Mouse (Mus musculus): Measurements from ENCODE around the gene Myh9. TPM values are rescaled to one million over a fixed set of nuclear protein-coding genes. Genes with fewer than 3 reads are reported as not detected.

The Myh9 gene
- polyA plus RNA-seq (2012; ENCODE audit: insufficient read depth, insufficient read length, low replicate concordance, missing spikeins): 307 and 350 TPM in 2 replicates

- peak; percentile 79 for TF ChIP-seq POLR2A (IDR thresholded peaks at IDR 0.05; ENCODE audit: insufficient read depth, low read depth, low read length)
- no peak for TF ChIP-seq CTCF (IDR thresholded peaks at IDR 0.05; ENCODE audit: insufficient read depth, low read depth, low read length)
- WGBS: under 1% methylated on average over 46 of the region's 46 CpGs
- Histone ChIP-seq H3K4me1 (ENCODE audit: control insufficient read depth, insufficient read depth, low read length) (peaks cover 28% of the 10 kb centered on the region), H3K27ac (ENCODE audit: insufficient read depth, low read depth, low read length) (peak within 1 kb of the TSS; percentile 72), H3K4me3 (ENCODE audit: insufficient read depth, low read depth, low read length) (peak within 1 kb of the TSS; percentile 73)
Observed at GRCm38 (mm10) chr15:77842047-77842843, at the start of gene Myh9. Myh9 (minus strand) TSS chr15:77842175.

GRCm38 (mm10) chr15:77891766-77892165 is 49.8 kb upstream of the Myh9 start:
- whole genome bisulfite sequencing: 93% methylated on average over 8 of the region's 8 CpGs
- TF ChIP-seq POLR2A (IDR thresholded peaks at IDR 0.05; ENCODE audit: insufficient read depth, low read depth, low read length) (no peak), CTCF (IDR thresholded peaks at IDR 0.05; ENCODE audit: insufficient read depth, low read depth, low read length) (no peak)
- H3K4me1 ChIP-seq (ENCODE audit: control insufficient read depth, insufficient read depth, low read length): peaks cover 21% of the 10 kb centered on the region
- H3K4me3 ChIP-seq (ENCODE audit: insufficient read depth, low read depth, low read length): no peak overlapping the region
- H3K27ac ChIP-seq (ENCODE audit: insufficient read depth, low read depth, low read length): no peak overlapping the region

- H3K4me1 ChIP-seq (ENCODE audit: control insufficient read depth, insufficient read depth, low read length): peaks cover 26% of the 10 kb centered on the region
- TF ChIP-seq POLR2A (IDR thresholded peaks at IDR 0.05; ENCODE audit: insufficient read depth, low read depth, low read length) (no peak), CTCF (IDR thresholded peaks at IDR 0.05; ENCODE audit: insufficient read depth, low read depth, low read length) (no peak)
- H3K27ac ChIP-seq (ENCODE audit: insufficient read depth, low read depth, low read length): no peak overlapping the region
- no peak overlapping the region for H3K4me3 ChIP-seq (ENCODE audit: insufficient read depth, low read depth, low read length)
- WGBS: 75% methylated on average over 4 of the region's 4 CpGs
Observed at GRCm38 (mm10) chr15:77889761-77890422, 47.9 kb upstream of the Myh9 start.

- TF ChIP-seq CTCF (IDR thresholded peaks at IDR 0.05; ENCODE audit: insufficient read depth, low read depth, low read length): no peak
- 40% methylated on average over 7 of the region's 7 CpGs for WGBS
- no peak overlapping the region; the same call in 1 of the 2 replicates for H3K27ac ChIP-seq (ENCODE audit: insufficient read depth, low read depth, low read length)
- peaks cover 25% of the 10 kb centered on the region for H3K4me1 ChIP-seq (ENCODE audit: control insufficient read depth, insufficient read depth, low read length)
- no peak overlapping the region for H3K4me3 ChIP-seq (ENCODE audit: insufficient read depth, low read depth, low read length)
Observed at GRCm38 (mm10) chr15:77888286-77888685, 46.3 kb upstream of the Myh9 start.

GRCm38 (mm10) chr15:77887093-77887488 is 45.1 kb upstream of the Myh9 start:
- TF ChIP-seq CTCF (IDR thresholded peaks at IDR 0.05; ENCODE audit: insufficient read depth, low read depth, low read length): no peak
- TF ChIP-seq POLR2A (IDR thresholded peaks at IDR 0.05; ENCODE audit: insufficient read depth, low read depth, low read length): no peak
- Histone ChIP-seq H3K4me3 (ENCODE audit: insufficient read depth, low read depth, low read length) (no peak overlapping the region), H3K4me1 (ENCODE audit: control insufficient read depth, insufficient read depth, low read length) (peaks cover 31% of the 10 kb centered on the region), H3K27ac (ENCODE audit: insufficient read depth, low read depth, low read length) (peak overlapping the region; percentile 59; the same call in 1 of the 2 replicates)
- WGBS: 69% methylated on average over 1 of the region's 1 CpGs

GRCm38 (mm10) chr15:77886369-77887092 is 44.6 kb upstream of the Myh9 start:
- WGBS: 81% methylated on average over 5 of the region's 5 CpGs
- no peak overlapping the region for H3K27ac ChIP-seq (ENCODE audit: insufficient read depth, low read depth, low read length)
- no peak for TF ChIP-seq POLR2A (IDR thresholded peaks at IDR 0.05; ENCODE audit: insufficient read depth, low read depth, low read length)
- no peak for TF ChIP-seq CTCF (IDR thresholded peaks at IDR 0.05; ENCODE audit: insufficient read depth, low read depth, low read length)
- peaks cover 31% of the 10 kb centered on the region for H3K4me1 ChIP-seq (ENCODE audit: control insufficient read depth, insufficient read depth, low read length)
- no peak overlapping the region for H3K4me3 ChIP-seq (ENCODE audit: insufficient read depth, low read depth, low read length)

- no peak for TF ChIP-seq CTCF (IDR thresholded peaks at IDR 0.05; ENCODE audit: insufficient read depth, low read depth, low read length)
- TF ChIP-seq POLR2A (IDR thresholded peaks at IDR 0.05; ENCODE audit: insufficient read depth, low read depth, low read length): no peak
- Histone ChIP-seq H3K27ac (ENCODE audit: insufficient read depth, low read depth, low read length) (no peak overlapping the region), H3K4me3 (ENCODE audit: insufficient read depth, low read depth, low read length) (no peak overlapping the region), H3K4me1 (ENCODE audit: control insufficient read depth, insufficient read depth, low read length) (peaks cover 31% of the 10 kb centered on the region)
- 85% methylated on average over 4 of the region's 4 CpGs for WGBS
Observed at GRCm38 (mm10) chr15:77885945-77886344, 44.0 kb upstream of the Myh9 start.

GRCm38 (mm10) chr15:77885159-77885558 is 43.2 kb upstream of the Myh9 start:
- WGBS: 85% methylated on average over 6 of the region's 6 CpGs
- no peak for TF ChIP-seq POLR2A (IDR thresholded peaks at IDR 0.05; ENCODE audit: insufficient read depth, low read depth, low read length)
- TF ChIP-seq CTCF (IDR thresholded peaks at IDR 0.05; ENCODE audit: insufficient read depth, low read depth, low read length): no peak
- peaks cover 31% of the 10 kb centered on the region for H3K4me1 ChIP-seq (ENCODE audit: control insufficient read depth, insufficient read depth, low read length)
- H3K4me3 ChIP-seq (ENCODE audit: insufficient read depth, low read depth, low read length): no peak overlapping the region
- no peak overlapping the region for H3K27ac ChIP-seq (ENCODE audit: insufficient read depth, low read depth, low read length)

GRCm38 (mm10) chr15:77883697-77884010 is 41.7 kb upstream of the Myh9 start:
- Histone ChIP-seq H3K27ac (ENCODE audit: insufficient read depth, low read depth, low read length) (no peak overlapping the region), H3K4me1 (ENCODE audit: control insufficient read depth, insufficient read depth, low read length) (peaks cover 27% of the 10 kb centered on the region), H3K4me3 (ENCODE audit: insufficient read depth, low read depth, low read length) (no peak overlapping the region)
- TF ChIP-seq POLR2A (IDR thresholded peaks at IDR 0.05; ENCODE audit: insufficient read depth, low read depth, low read length): no peak
- TF ChIP-seq CTCF (IDR thresholded peaks at IDR 0.05; ENCODE audit: insufficient read depth, low read depth, low read length): no peak
- WGBS: 82% methylated on average over 4 of the region's 4 CpGs

Data from olfactory bulb, adult 2 months (tissue).